ENCODE assay signal across 22 mouse cellular contexts in genomic region chr8:3225184-3225583, GRCm38 (mm10). TPM values are rescaled to one million over a fixed set of nuclear protein-coding genes. Genes with fewer than 3 reads are reported as not detected.
A peak's percentile ranks its signal among the peaks of the same experiment; 100 is the strongest.
DNase-seq lines count a peak whose midpoint lies in the region; ATAC-seq and TF ChIP-seq lines count a peak whose summit lies in the region.
"Had no signal": no experiment of that assay in that cellular context is flagged by ENCODE, and none has a peak within 500 bp of the region (broad histone marks: within the 10 kb centered on the region; RNA-seq: fewer than 3 reads in every experiment).

No protein-coding gene starts in this region.

- no peak for DNase-seq in gastrocnemius, adult 2 months
- DNase-seq in gastrocnemius, adult 8-10 months (ENCODE audit: low spot score in 2 of 2): no peak
- peak; percentile 47 for DNase-seq in kidney, adult 2 months
- DNase-seq in kidney, postnatal 10 days: no peak
- DNase-seq in lung, embryonic 14.5 days: peak; percentile 30
- no peak for DNase-seq in lung, postnatal 25 days (ENCODE audit: low spot score)
- DNase-seq: adrenal gland, adult 8-10 months; cerebellum, adult 9-10 months; gastrocnemius, postnatal 36 days; layer of hippocampus, postnatal 36 days; right cerebral cortex, adult 18-20 months; spleen, adult 18-20 months; thymus, postnatal 25 days had no signal

- H3K9me3 ChIP-seq in lung, embryonic 14.5 days (ENCODE audit: low read depth, low read length): no peaks in the 10 kb centered on the region
- H3K9me3 ChIP-seq: embryonic facial prominence, embryonic 12.5 days; midbrain, embryonic 13.5 days; neural tube, embryonic 12.5 days had no signal

- ATAC-seq in lung, embryonic 14.5 days (ENCODE audit: insufficient read depth): no peak
- ATAC-seq: CD4-positive, CD25-positive, alpha-beta regulatory T cell, adult 4 months; forebrain, embryonic 14.5 days; inflammation-experienced regulatory T-cells, adult 6 months; midbrain, embryonic 13.5 days; Patski had no signal

- H3K27me3 ChIP-seq in kidney, adult 2 months (replicated peaks; ENCODE audit: control insufficient read depth, insufficient read depth, low read length): no peaks in the 10 kb centered on the region
- no peaks in the 10 kb centered on the region for H3K27me3 ChIP-seq in lung, embryonic 14.5 days (ENCODE audit: insufficient read depth, low read length)
- H3K27me3 ChIP-seq in small intestine, adult 2 months (ENCODE audit: control insufficient read depth, insufficient read depth, low read length): no peaks in the 10 kb centered on the region
- H3K27me3 ChIP-seq: embryonic facial prominence, embryonic 12.5 days; midbrain, embryonic 13.5 days; neural tube, embryonic 12.5 days; Patski had no signal

- H3K27ac ChIP-seq in gastrocnemius, adult 2 months: peak overlapping the region; percentile 53
- peak overlapping the region; percentile 27 for H3K27ac ChIP-seq in kidney, adult 2 months (ENCODE audit: insufficient read depth, low read depth, low read length)
- peak overlapping the region; percentile 80 for H3K27ac ChIP-seq in lung, embryonic 14.5 days (ENCODE audit: low read depth)
- peak overlapping the region; percentile 66 for H3K27ac ChIP-seq in small intestine, adult 2 months (ENCODE audit: insufficient read depth, low read depth, low read length)
- H3K27ac ChIP-seq: embryonic facial prominence, embryonic 12.5 days; midbrain, embryonic 13.5 days; neural tube, embryonic 12.5 days had no signal

- 53% methylated on average over 8 of the region's 8 CpGs for WGBS in kidney, adult 2 months
- 56% methylated on average over 8 of the region's 8 CpGs for WGBS in lung, embryonic 14.5 days
- WGBS in small intestine, adult 2 months: 33% methylated on average over 8 of the region's 8 CpGs

- no peak overlapping the region for H3K4me3 ChIP-seq in gastrocnemius, adult 2 months
- H3K4me3 ChIP-seq in kidney, adult 2 months (ENCODE audit: insufficient read depth, low read depth, low read length): no peak overlapping the region
- no peak overlapping the region for H3K4me3 ChIP-seq in lung, embryonic 14.5 days (ENCODE audit: low read depth, low read length)
- no peak overlapping the region for H3K4me3 ChIP-seq in small intestine, adult 2 months (ENCODE audit: low read depth, low read length)
- H3K4me3 ChIP-seq: embryonic facial prominence, embryonic 12.5 days; layer of hippocampus, adult 2 months; midbrain, embryonic 13.5 days; neural tube, embryonic 12.5 days had no signal

- no peak for TF ChIP-seq CTCF in gastrocnemius, adult 2 months (IDR thresholded peaks at IDR 0.05)
- no peak for TF ChIP-seq CTCF in kidney, adult 2 months (conservative IDR thresholded peaks at IDR 0.05; ENCODE audit: insufficient read depth, insufficient read length, low read depth, low read length)
- TF ChIP-seq CTCF in lung, embryonic 14.5 days (IDR thresholded peaks at IDR 0.05; ENCODE audit: low read depth): no peak
- no peak for TF ChIP-seq CTCF in small intestine, adult 2 months (IDR thresholded peaks at IDR 0.05; ENCODE audit: extremely low read depth, insufficient read length, insufficient replicate concordance, low read depth, low read length)

- no peak for TF ChIP-seq POLR2A in kidney, adult 2 months (IDR thresholded peaks at IDR 0.05; ENCODE audit: low read depth, low read length)
- no peak for TF ChIP-seq POLR2A in small intestine, adult 2 months (IDR thresholded peaks at IDR 0.05; ENCODE audit: low read depth, low read length)

- no peak overlapping the region for H3K4me2 ChIP-seq in lung, embryonic 14.5 days
- H3K4me2 ChIP-seq: embryonic facial prominence, embryonic 12.5 days; midbrain, embryonic 13.5 days; neural tube, embryonic 12.5 days had no signal

- intact Hi-C loops in gastrocnemius, adult 2 months (cut with DNase I): no loop called here

- H3K4me1 ChIP-seq in kidney, adult 2 months (ENCODE audit: control insufficient read depth, insufficient read depth, low read length): peaks cover 54% of the 10 kb centered on the region
- H3K4me1 ChIP-seq in lung, embryonic 14.5 days (ENCODE audit: insufficient read depth): peaks cover 4% of the 10 kb centered on the region; the same call in 1 of the 2 replicates
- peaks cover 24% of the 10 kb centered on the region for H3K4me1 ChIP-seq in small intestine, adult 2 months (ENCODE audit: control insufficient read depth, insufficient read depth, insufficient read length, low read length)

- H3K36me3 ChIP-seq in kidney, adult 2 months (ENCODE audit: control insufficient read depth, insufficient read depth, low read length): no peaks in the 10 kb centered on the region
- no peaks in the 10 kb centered on the region for H3K36me3 ChIP-seq in lung, embryonic 14.5 days (ENCODE audit: insufficient read depth)
- no peaks in the 10 kb centered on the region for H3K36me3 ChIP-seq in small intestine, adult 2 months (ENCODE audit: control insufficient read depth, insufficient read depth, low read length)
- H3K36me3 ChIP-seq: embryonic facial prominence, embryonic 12.5 days; midbrain, embryonic 13.5 days; neural tube, embryonic 12.5 days had no signal

- H3K9ac ChIP-seq in lung, embryonic 14.5 days: no peak overlapping the region
- H3K9ac ChIP-seq: embryonic facial prominence, embryonic 12.5 days; midbrain, embryonic 13.5 days; neural tube, embryonic 12.5 days had no signal

RNA-seq across cellular contexts. Expression of gene Insr, which starts 54.2 kb away (rescaled TPM):
- total RNA-seq in gastrocnemius, adult 2 months (2021): 10 to 100 TPM; 54.4 to 63.5 TPM
- 10 to 100 TPM; 60.4 to 66.9 (median 64.0) TPM for total RNA-seq in gastrocnemius, adult 8-10 months (2022)
- polyA plus RNA-seq in kidney, adult 2 months (2012; rRNA removed): 26.8 and 33.7 TPM in 2 replicates
- polyA plus RNA-seq in lung, embryonic 14.5 days (2014; fragmentation: Nextera tagmentation; extraction: Ambion mirVana): 35.5 and 39.4 TPM in 2 replicates
- polyA plus RNA-seq in small intestine, adult 2 months (2012; rRNA removed): 13.3 and 21.8 TPM in 2 replicates

Comparison
In these comparisons a context has a peak if more than half of its experiments do, and no peak if none do; other contexts are left out.
1. DNase-seq: peak in kidney, adult 2 months (single experiment) and lung, embryonic 14.5 days (single experiment); none in gastrocnemius, adult 2 months (single experiment), gastrocnemius, adult 8-10 months (0 of 2), kidney, postnatal 10 days (single experiment) and lung, postnatal 25 days (single experiment).
2. H3K27ac ChIP-seq: peak in every context shown above with its lines; median percentile 80 in lung, embryonic 14.5 days; 66 in small intestine, adult 2 months; 53 in gastrocnemius, adult 2 months; 27 in kidney, adult 2 months.